Mouse (Mus musculus) midbrain, embryonic 11.5 days (tissue): ENCODE data around the gene Ampd3. TPM values are rescaled to one million over a fixed set of nuclear protein-coding genes. Genes with fewer than 3 reads are reported as not detected.

Experiments used
- ATAC-seq: fragments of 200-750 bp; cut with Nextera tagmentation; 2 replicates; pipeline ENCODE4 v1.8.0; 2017; ENCODE audit warnings: moderate TSS enrichment, moderate library complexity; ENCODE audit not compliant: low FRiP score
- DNase-seq: peaks from one replicate; pipeline ENCODE4 v3.0.0; 2015; ENCODE audit warnings: low spot score; ENCODE audit errors: missing footprints
- H3K27ac ChIP-seq: fragments of 300-500 bp; sonication (generic); 2 replicates; pipeline ENCODE4 v1.5.1; 2014; ENCODE audit warnings: low read depth, low read length
- H3K27me3 ChIP-seq: fragments of 300-500 bp; sonication (generic); 2 replicates; pipeline ENCODE4 v1.6.1; 2014; ENCODE audit warnings: mild to moderate bottlenecking, low read length, moderate library complexity, mixed read lengths; ENCODE audit not compliant: control insufficient read depth, insufficient read depth
- H3K36me3 ChIP-seq: fragments of 300-500 bp; sonication (generic); 2 replicates; pipeline ENCODE4 v1.6.1; 2014; ENCODE audit warnings: mild to moderate bottlenecking, low read length, moderate library complexity, mixed read lengths; ENCODE audit not compliant: control insufficient read depth, insufficient read depth
- H3K4me1 ChIP-seq: fragments of 300-500 bp; sonication (generic); 2 replicates; pipeline ENCODE4 v1.6.1; 2014; ENCODE audit warnings: low read length; ENCODE audit not compliant: control insufficient read depth, insufficient read depth
- H3K4me2 ChIP-seq: fragments of 300-500 bp; sonication (generic); 2 replicates; pipeline ENCODE4 v1.6.1; 2014; ENCODE audit warnings: mild to moderate bottlenecking, moderate library complexity
- H3K4me3 ChIP-seq: fragments of 300-500 bp; sonication (generic); 2 replicates; pipeline ENCODE4 v1.5.1; 2014; ENCODE audit warnings: low read depth, low read length
- H3K9ac ChIP-seq: fragments of 300-500 bp; sonication (generic); 2 replicates; pipeline ENCODE4 v1.6.1; 2014; ENCODE audit warnings: low read length
- H3K9me3 ChIP-seq: fragments of 300-500 bp; sonication (generic); 2 replicates; pipeline ENCODE4 v1.6.1; 2016; ENCODE audit warnings: low read length; ENCODE audit not compliant: control insufficient read depth
- whole genome bisulfite sequencing: fragments of 180-500 bp; shearing (Covaris S2); extraction: QIAGEN DNeasy Blood & Tissue Kit; methylation state at CpG from one replicate; pipeline ENCODE4 v1.1.7; 2014; 5-methylcytosine and 5-hydroxymethylcytosine counted together
- polyA plus RNA-seq: library from polyadenylated mRNA; unstranded; fragments of >200 nt; fragmentation: Nextera tagmentation; extraction: Ambion mirVana; gene quantifications from 2 replicates; pipeline ENCODE4 v1.2.1, GENCODE M21; 2014

The Ampd3 gene
- polyA plus RNA-seq, 1 experiment from 2014 or later = 1.4 TPM

DNA sequence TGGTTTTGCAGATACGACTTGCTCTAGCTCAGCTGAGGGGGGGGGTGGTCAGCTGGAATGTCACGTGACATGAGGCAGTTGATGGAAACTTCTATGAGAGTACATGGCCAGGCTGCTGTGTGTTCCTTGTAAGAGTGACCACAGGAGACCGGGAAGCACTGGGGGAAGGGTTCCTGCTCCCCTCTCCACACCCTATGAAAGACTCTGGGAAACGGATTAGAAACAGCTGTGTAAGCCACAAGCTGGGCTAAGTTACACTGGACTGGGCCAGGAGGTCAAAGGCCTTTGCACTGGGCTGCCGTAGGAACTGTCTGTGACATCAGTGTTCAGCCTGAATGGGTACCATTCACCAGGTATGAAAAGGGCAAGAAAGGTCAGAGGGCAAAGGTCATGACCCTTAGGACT is 14.1 kb upstream of the Ampd3 start:
- ATAC-seq = 0 out of 2 replicates have a peak, but pooled peaks have one; percentile 42
- WGBS = 15% methylated on average over 5 of the region's 5 CpGs

GRCm38 (mm10) chr7:110756440-110756839 is 11.6 kb upstream of the Ampd3 start:
- no peaks in the 10 kb centered on the region for H3K36me3 ChIP-seq
- DNase-seq = no peak
- no peak overlapping the region for H3K27ac ChIP-seq
- peaks cover 3% of the 10 kb centered on the region; the same call in 1 of the 2 replicates for H3K4me1 ChIP-seq
- ATAC-seq = no peak
- no peaks in the 10 kb centered on the region for H3K27me3 ChIP-seq
- no peak overlapping the region for H3K4me2 ChIP-seq
- H3K9ac ChIP-seq = no peak overlapping the region
- H3K9me3 ChIP-seq = no peaks in the 10 kb centered on the region
- 72% methylated on average over 2 of the region's 2 CpGs for WGBS
- H3K4me3 ChIP-seq = no peak overlapping the region

More for the DNA sequence above, 14.1 kb upstream of the Ampd3 start:
- H3K4me1 ChIP-seq = peaks cover 3% of the 10 kb centered on the region; the same call in 1 of the 2 replicates
- peak; percentile 91 for DNase-seq
- no peak overlapping the region for H3K4me2 ChIP-seq
- no peaks in the 10 kb centered on the region for H3K36me3 ChIP-seq
- no peak overlapping the region for H3K9ac ChIP-seq
- no peak overlapping the region for H3K27ac ChIP-seq
- no peaks in the 10 kb centered on the region for H3K9me3 ChIP-seq
- H3K4me3 ChIP-seq = no peak overlapping the region
- H3K27me3 ChIP-seq = no peaks in the 10 kb centered on the region

DNA sequence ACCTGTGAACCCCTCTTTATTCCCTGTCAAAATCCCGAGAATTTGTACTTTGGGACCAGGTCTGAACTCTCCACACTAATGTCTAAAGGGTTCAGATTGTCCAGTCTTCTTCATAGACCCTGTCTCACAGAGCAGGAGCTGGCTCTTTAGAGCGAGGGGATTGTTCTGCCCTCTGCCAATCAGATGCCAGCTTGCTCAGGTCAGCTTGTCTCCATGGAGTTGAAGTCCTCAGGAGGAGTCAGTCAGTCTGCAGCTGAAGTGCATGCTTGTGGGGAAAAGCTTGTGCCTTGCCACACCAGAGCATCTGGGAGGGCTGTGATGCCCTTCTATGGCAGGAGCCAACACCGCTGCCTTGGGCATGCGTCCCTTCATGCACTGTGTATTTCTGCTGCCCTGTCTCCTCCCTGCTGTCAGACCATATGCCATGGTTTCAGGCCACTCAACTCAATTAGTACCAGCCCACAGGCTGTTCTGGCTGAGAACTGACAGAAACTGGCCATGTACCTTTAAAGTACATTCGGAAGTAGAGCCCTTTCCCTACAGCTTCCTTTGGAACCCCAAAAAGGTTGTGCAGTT is 5.3 kb upstream of the Ampd3 start:
- 80% methylated on average over 5 of the region's 5 CpGs for WGBS
- Histone ChIP-seq H3K27ac (no peak overlapping the region), H3K9me3 (no peaks in the 10 kb centered on the region), H3K9ac (no peak overlapping the region), H3K4me2 (no peak overlapping the region), H3K4me1 (no peaks in the 10 kb centered on the region), H3K4me3 (no peak overlapping the region), H3K27me3 (no peaks in the 10 kb centered on the region; the same call in 1 of the 2 replicates), H3K36me3 (no peaks in the 10 kb centered on the region)
- ATAC-seq (no peak), DNase-seq (no peak)

DNA sequence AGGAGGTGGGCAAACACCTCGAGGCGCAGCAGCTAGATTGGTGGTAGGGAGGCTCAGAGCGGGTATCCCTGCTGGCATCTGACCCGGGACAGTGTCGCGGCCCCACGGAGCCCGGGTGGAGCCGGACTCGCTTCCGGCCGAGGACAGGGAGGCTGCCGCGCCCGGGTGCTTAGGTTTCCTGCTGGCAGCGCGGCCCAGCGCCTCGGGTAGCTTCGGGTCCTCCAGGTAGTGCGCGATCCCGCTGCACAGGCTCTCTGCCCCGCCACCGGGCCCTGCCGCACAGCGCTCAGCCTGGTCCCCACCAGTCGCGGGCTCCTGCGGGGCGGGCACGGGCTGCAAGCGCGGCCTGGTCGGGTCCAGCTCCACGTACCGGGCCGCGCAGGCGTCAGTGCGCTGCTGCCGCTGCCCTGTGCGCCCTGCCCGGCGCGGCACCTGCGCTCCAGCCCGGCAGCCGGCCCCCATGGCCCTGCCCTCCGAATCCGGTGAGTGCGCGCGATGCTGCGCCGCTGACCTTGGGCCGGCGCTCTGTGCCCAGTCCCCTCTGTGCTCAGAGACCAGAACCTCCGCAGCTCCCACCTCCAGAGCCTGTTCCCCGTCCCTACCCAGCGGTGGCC is 552 bp downstream of the Ampd3 start:
- WGBS = under 1% methylated on average over 55 of the region's 61 CpGs
- Histone ChIP-seq H3K27ac (no peak overlapping the region), H3K27me3 (peaks cover 14% of the 10 kb centered on the region), H3K4me1 (0 out of 2 replicates have a peak, but pooled peaks cover 2% of the 10 kb centered on the region), H3K4me2 (peak overlapping the region; percentile 91), H3K4me3 (peak overlapping the region; percentile 53), H3K9ac (peak overlapping the region; percentile 64), H3K9me3 (no peaks in the 10 kb centered on the region), H3K36me3 (no peaks in the 10 kb centered on the region)
- peak; percentile 72 for ATAC-seq
- peak; percentile 93 for DNase-seq

DNA sequence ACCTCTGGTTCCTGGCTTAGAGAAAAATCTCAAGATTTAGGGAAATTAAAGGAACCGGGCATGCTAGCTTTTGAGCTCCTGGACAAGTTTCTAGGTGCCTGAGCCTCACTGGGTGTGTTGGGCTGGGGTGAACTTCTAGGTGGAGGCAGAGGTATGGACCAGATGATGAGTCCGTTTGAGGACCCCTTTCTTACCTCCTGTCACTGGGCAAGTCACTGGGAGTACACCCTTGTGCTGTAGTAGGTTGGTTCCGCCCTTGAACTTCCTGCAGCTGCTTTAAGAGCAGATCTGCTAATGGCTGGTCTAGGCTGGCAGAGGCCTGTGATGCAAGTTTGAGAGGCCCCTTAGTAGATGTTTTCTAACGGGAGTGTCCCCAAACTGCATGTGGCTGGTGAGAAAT is 1.1 kb downstream of the Ampd3 start:
- Histone ChIP-seq H3K4me3 (peak overlapping the region; percentile 53), H3K36me3 (no peaks in the 10 kb centered on the region), H3K9me3 (no peaks in the 10 kb centered on the region), H3K27ac (no peak overlapping the region), H3K9ac (peak overlapping the region; percentile 64), H3K4me1 (0 out of 2 replicates have a peak, but pooled peaks cover 2% of the 10 kb centered on the region), H3K27me3 (peaks cover 14% of the 10 kb centered on the region), H3K4me2 (peak overlapping the region; percentile 91)
- DNase-seq (no peak), ATAC-seq (no peak)
- 40% methylated on average over 4 of the region's 4 CpGs for WGBS

DNA sequence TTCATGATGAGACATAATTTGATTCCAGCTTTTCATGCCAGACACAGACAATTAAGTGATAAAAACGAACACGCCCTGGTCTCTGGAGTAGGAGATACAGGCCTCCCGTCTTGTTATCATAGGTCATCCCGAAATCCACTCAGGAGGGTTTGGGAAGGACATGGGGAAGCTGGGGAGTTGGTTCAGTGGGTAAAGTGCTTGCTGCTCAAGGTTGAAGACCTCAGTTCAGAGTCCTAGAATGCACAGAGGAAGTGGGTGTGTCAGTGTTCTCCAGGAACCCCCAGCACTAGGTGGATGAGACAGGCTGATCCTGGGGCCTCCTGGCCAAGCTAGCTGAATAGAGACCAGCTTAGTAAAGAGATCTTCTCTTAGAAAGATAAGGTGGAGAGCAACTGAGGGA is 2.9 kb downstream of the Ampd3 start:
- H3K9me3 ChIP-seq = no peaks in the 10 kb centered on the region
- no peak overlapping the region for H3K27ac ChIP-seq
- ATAC-seq (no peak), DNase-seq (no peak)
- peaks cover 14% of the 10 kb centered on the region for H3K27me3 ChIP-seq
- H3K4me3 ChIP-seq = no peak overlapping the region
- WGBS = 95% methylated on average over 4 of the region's 4 CpGs
- no peak overlapping the region for H3K4me2 ChIP-seq
- H3K9ac ChIP-seq = no peak overlapping the region
- H3K36me3 ChIP-seq = no peaks in the 10 kb centered on the region
- 0 out of 2 replicates have a peak, but pooled peaks cover 2% of the 10 kb centered on the region for H3K4me1 ChIP-seq

DNA sequence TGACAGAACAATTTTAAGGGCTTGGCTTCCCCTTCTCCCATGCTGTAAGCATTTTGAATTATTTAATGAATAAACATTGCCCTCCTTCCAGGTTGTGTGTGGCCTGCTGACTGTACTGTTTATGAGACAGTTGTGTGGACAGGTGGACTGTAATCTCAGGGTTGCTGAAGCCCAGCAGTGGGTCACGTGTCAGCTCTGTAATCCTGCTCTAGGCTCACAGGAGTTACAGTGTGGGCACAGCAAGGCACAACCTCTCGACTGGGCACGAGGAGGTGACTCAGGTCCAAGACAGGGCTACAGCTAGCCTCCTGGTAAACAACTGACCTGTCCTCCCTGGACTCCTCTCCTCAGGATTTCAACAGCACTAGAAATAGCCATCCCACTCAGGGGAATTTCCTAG is 4.3 kb downstream of the Ampd3 start:
- Histone ChIP-seq H3K9me3 (no peaks in the 10 kb centered on the region), H3K4me2 (no peak overlapping the region), H3K27me3 (peaks cover 14% of the 10 kb centered on the region), H3K4me1 (0 out of 2 replicates have a peak, but pooled peaks cover 2% of the 10 kb centered on the region), H3K36me3 (no peaks in the 10 kb centered on the region), H3K27ac (no peak overlapping the region), H3K4me3 (no peak overlapping the region), H3K9ac (no peak overlapping the region)
- ATAC-seq (no peak), DNase-seq (no peak)
- WGBS = 82% methylated on average over 3 of the region's 3 CpGs

GRCm38 (mm10) chr7:110773204-110774002 is 5.4 kb downstream of the Ampd3 start:
- H3K4me1 ChIP-seq = 0 out of 2 replicates have a peak, but pooled peaks cover under 1% of the 10 kb centered on the region
- no peak overlapping the region for H3K4me3 ChIP-seq
- ATAC-seq = no peak
- H3K27ac ChIP-seq = no peak overlapping the region
- H3K9ac ChIP-seq = no peak overlapping the region; the same call in 1 of the 2 replicates
- no peak for DNase-seq
- WGBS = 51% methylated on average over 14 of the region's 14 CpGs
- no peak overlapping the region for H3K4me2 ChIP-seq
- no peaks in the 10 kb centered on the region for H3K36me3 ChIP-seq
- H3K9me3 ChIP-seq = no peaks in the 10 kb centered on the region
- peaks cover 11% of the 10 kb centered on the region for H3K27me3 ChIP-seq

GRCm38 (mm10) chr7:110774077-110774476 is 6.1 kb downstream of the Ampd3 start:
- ATAC-seq (no peak), DNase-seq (no peak)
- H3K9ac ChIP-seq = no peak overlapping the region
- H3K36me3 ChIP-seq = no peaks in the 10 kb centered on the region
- H3K9me3 ChIP-seq = no peaks in the 10 kb centered on the region
- H3K27me3 ChIP-seq = peaks cover 5% of the 10 kb centered on the region
- no peak overlapping the region for H3K27ac ChIP-seq
- H3K4me1 ChIP-seq = no peaks in the 10 kb centered on the region
- no peak overlapping the region for H3K4me3 ChIP-seq
- H3K4me2 ChIP-seq = no peak overlapping the region
- 87% methylated on average over 1 of the region's 1 CpGs for WGBS
